Mouse (Mus musculus) splenic B cell, adult 2 months (primary cell): ENCODE results near the gene Xpo5.

Source experiments
- DNase-seq: peaks from one replicate; pipeline ENCODE4 v3.0.0-alpha.2; 2011; ENCODE audit warnings: low read depth, low spot score
- H3K27me3 ChIP-seq: 2 replicates; pipeline ENCODE4 v1.6.1; 2012; ENCODE audit warnings: mild to moderate bottlenecking, low read length, moderate library complexity, mixed read lengths; ENCODE audit not compliant: control insufficient read depth, poor library complexity, insufficient read depth, severe bottlenecking
- H3K36me3 ChIP-seq: 2 replicates; pipeline ENCODE4 v1.6.1; 2012; ENCODE audit warnings: mild to moderate bottlenecking, low read length, moderate library complexity, mixed read lengths; ENCODE audit not compliant: control insufficient read depth, poor library complexity, insufficient read depth, severe bottlenecking

The Xpo5 gene

DNA sequence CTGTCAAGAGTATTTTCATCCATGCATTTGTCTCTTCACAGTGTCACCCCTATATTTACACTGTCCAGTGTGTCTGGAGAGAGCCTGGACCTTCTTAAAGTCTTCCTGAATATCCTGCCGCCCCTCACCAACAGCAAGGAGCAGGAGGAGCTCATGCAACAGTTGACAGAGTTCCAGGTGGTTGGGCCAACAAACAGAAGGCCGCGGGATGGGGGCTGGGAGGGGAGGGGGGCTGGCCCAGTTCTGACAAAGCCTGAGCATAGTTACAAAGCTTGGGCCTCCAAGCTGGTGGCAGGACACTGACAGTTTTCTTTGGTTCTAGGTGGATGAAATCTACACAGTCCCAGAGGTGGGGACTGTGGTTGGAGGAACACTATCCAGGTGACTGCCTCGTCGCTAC lies 36.3 kb upstream of the Xpo5 start:
- Histone ChIP-seq H3K36me3 (peaks cover 11% of the 10 kb centered on the region), H3K27me3 (no peaks in the 10 kb centered on the region)
- no peak for DNase-seq

DNA sequence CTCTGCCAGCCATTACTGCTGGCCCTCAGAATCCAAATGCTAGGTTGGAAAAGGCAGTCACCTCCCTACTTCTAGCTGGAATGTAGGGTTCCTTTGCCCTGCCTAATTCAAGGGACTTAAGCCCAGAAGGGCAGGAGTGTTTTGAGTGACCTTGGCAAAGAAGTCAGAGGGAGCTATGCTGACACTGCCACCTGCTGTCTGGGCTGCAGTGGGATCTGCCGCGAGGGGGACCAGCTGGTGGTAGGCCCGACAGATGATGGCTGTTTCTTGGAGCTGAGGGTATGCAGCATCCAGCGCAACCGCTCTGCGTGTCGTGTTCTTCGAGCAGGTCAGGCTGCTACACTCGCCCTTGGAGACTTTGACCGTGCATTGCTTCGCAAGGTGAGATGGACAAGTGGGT lies 35.6 kb upstream of the Xpo5 start:
- Histone ChIP-seq H3K27me3 (no peaks in the 10 kb centered on the region), H3K36me3 (peaks cover 11% of the 10 kb centered on the region)
- DNase-seq, result no peak

GRCm38 (mm10) chr17:46168318-46168717 lies 34.3 kb upstream of the Xpo5 start:
- DNase-seq, result no peak
- Histone ChIP-seq H3K36me3 (peaks cover 15% of the 10 kb centered on the region), H3K27me3 (no peaks in the 10 kb centered on the region)

DNA sequence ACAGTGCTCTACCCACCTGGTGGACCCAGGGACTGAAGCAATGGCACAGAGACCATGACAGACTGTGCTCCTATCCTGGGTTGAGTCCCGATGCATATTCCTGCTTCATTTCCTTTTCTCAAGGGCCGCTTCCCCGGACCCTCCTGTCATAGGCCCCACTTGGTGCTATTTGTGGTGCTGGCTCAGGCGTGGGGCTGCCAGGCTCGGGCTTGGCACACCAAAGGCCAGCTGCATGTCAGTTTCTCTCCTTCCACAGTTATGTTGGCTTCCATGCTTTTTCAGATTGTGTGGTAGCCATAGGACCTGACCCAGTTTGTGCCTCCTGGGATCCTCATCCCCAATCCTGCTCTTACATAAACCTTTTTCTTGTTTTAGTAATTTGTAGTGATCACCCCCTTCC lies 33.8 kb upstream of the Xpo5 start:
- H3K27me3 ChIP-seq, result no peaks in the 10 kb centered on the region
- DNase-seq, result no peak

GRCm38 (mm10) chr17:46170538-46170937 lies 32.0 kb upstream of the Xpo5 start:
- DNase-seq, result peak; percentile 81
- H3K27me3 ChIP-seq, result no peaks in the 10 kb centered on the region
- H3K36me3 ChIP-seq, result peaks cover 7% of the 10 kb centered on the region

More for the DNA sequence above, 33.8 kb upstream of the Xpo5 start:
- H3K36me3 ChIP-seq, result peaks cover 15% of the 10 kb centered on the region

DNA sequence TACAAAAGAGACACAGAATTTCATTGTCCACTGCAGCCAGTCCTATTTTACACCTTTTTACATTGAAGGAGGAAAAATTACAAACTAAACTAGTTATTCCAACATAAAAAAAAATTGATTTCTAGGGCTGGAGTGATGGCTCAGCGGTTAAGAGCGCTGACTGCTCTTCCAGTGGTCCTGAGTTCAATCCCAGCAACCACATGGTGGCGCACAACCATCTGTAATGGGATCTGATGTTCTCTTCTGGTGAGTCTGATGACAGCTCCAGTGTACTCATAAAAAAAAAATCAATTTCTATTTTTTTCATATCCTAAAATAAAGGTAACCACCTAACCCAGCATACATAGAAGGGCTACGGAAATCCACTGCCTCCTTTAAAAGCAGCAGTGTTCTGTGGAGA lies 20.3 kb upstream of the Xpo5 start:
- DNase-seq, result no peak
- peaks cover 16% of the 10 kb centered on the region; the same call in 1 of the 2 replicates for H3K36me3 ChIP-seq
- no peaks in the 10 kb centered on the region for H3K27me3 ChIP-seq

DNA sequence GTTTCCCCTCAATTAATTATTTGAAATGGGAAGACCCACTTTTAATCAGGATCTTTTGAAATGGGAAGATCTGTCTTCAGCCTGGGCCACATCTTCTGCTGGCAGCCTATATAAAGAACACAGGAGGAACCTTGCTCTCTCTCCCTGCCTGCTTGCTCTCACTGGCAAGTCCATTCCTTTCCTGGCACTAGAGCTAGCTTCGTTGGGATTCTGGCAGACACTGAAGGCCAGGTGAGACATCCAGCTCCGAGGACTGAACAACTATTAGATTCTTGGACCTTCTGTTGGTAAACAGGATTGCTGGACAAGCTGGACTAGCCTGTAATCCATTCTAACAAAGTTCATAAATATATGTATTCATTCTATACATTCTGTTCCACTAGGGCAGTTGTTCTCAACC lies 13.8 kb upstream of the Xpo5 start:
- no peak for DNase-seq
- peaks cover 12% of the 10 kb centered on the region for H3K36me3 ChIP-seq
- no peaks in the 10 kb centered on the region for H3K27me3 ChIP-seq

DNA sequence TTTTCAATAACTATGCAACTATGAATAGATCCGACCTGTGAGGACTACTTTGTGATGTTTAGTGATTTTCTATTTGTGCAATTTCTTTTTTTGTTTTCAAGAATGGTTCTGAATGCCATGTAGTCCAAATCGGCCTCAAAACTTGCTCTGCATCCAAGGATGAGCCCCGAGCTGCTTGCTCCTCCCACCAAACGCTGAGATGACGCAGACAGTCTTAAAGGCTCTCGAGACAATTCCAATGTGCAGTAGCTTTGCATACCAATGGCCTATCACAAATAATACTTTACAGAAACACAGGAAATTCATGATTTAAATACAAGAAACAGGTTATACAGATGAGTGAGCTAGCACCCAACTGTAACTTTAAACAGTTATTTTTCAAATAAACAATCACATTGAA lies 1.4 kb upstream of the Xpo5 start:
- 0 out of 2 replicates have a peak, but pooled peaks cover 2% of the 10 kb centered on the region for H3K36me3 ChIP-seq
- H3K27me3 ChIP-seq, result no peaks in the 10 kb centered on the region
- peak; percentile 9 for DNase-seq

- Histone ChIP-seq H3K36me3 (peaks cover 9% of the 10 kb centered on the region), H3K27me3 (no peaks in the 10 kb centered on the region)
- no peak for DNase-seq
Observed at GRCm38 (mm10) chr17:46203078-46203477, 496 bp downstream of the Xpo5 start.

DNA sequence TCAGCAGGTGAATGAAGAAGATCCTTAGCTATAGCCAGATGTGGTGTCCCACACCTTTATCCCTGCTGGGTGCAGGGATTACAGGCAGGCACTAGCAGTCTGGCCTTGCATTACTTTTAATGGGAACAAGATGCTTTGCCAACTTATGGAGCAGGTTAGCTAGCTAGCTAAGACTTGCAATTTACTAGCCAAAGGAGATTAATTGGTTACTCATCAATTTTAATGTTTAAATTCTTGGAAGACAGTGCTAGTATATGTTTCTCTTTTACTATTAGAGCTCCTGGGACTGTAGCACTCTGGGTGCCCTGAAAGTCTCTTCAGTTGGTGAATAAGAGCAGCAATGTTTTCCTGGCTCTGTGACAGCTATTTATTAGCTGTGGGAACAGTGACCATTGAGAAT lies 4.1 kb downstream of the Xpo5 start:
- DNase-seq, result no peak

DNA sequence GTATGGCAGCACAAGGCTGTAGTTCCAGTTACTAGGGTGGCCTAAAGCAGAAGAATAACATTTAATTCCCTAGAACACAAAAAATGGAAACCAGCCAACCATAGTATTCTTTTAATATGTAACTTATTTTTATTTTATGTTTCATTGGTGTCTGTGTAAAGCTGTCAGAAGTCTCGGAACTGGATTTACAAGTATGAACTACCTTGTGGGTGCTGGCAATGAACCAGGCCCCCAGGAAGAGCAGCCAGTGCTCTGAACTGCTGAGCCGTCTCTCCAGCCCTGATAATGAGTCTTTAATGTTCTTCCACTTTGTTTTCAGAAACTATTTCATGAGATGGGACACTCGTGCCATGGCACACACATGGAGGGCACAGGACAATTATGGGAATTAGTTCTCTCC lies 8.0 kb downstream of the Xpo5 start:
- H3K36me3 ChIP-seq, result peaks cover 18% of the 10 kb centered on the region

More for the DNA sequence above, 4.1 kb downstream of the Xpo5 start:
- Histone ChIP-seq H3K36me3 (peaks cover 16% of the 10 kb centered on the region), H3K27me3 (no peaks in the 10 kb centered on the region)

DNA sequence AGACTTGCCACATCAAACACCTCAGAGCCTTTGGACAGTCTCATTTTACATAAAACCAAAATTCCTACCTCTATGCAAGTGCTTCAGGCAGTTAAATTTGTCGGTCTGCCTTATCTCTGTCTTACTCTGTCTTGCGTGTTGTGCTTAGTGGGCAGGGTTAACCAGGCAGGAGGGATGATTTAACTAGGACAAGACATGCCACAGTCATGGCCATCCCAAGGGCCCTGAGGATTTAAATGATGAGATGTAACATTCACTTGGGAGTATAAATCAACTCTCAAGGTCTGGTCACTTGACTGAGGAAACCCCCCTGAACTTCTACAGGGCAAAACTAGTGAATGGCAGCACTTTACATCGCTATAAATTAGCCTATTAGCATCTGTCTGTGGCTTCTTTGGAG lies 19.0 kb downstream of the Xpo5 start:
- DNase-seq, result no peak
- Histone ChIP-seq H3K27me3 (no peaks in the 10 kb centered on the region), H3K36me3 (peaks cover 12% of the 10 kb centered on the region)

More for the DNA sequence above, 8.0 kb downstream of the Xpo5 start:
- DNase-seq, result no peak
- no peaks in the 10 kb centered on the region for H3K27me3 ChIP-seq

GRCm38 (mm10) chr17:46227576-46227975 lies 25.0 kb downstream of the Xpo5 start:
- Histone ChIP-seq H3K36me3 (peaks cover 15% of the 10 kb centered on the region), H3K27me3 (no peaks in the 10 kb centered on the region)
- DNase-seq, result no peak

DNA sequence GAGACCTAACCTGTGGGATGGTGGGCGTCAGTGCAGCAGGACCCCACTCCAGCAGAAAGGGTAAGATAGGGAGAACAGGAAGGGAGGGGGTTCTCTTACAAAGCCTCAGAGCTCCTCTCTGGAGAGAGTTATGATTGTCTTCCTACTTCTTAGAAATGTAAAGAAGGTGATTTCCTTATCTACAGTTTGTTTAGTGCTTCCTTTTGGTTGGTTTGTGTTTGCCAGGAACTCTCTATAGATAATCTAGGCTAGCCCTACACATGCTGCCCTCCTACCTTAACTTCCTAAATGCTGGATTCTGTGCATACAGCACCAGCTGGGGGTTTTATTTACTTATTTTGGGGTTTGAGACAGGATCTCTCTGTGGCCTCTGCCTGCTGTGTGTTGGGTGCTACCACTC lies 33.5 kb downstream of the Xpo5 start:
- DNase-seq, result no peak
- no peaks in the 10 kb centered on the region for H3K27me3 ChIP-seq
- H3K36me3 ChIP-seq, result peaks cover 13% of the 10 kb centered on the region

- H3K27me3 ChIP-seq, result no peaks in the 10 kb centered on the region
- H3K36me3 ChIP-seq, result peaks cover 15% of the 10 kb centered on the region
- no peak for DNase-seq
Observed at GRCm38 (mm10) chr17:46237079-46237478, 34.5 kb downstream of the Xpo5 start.

DNA sequence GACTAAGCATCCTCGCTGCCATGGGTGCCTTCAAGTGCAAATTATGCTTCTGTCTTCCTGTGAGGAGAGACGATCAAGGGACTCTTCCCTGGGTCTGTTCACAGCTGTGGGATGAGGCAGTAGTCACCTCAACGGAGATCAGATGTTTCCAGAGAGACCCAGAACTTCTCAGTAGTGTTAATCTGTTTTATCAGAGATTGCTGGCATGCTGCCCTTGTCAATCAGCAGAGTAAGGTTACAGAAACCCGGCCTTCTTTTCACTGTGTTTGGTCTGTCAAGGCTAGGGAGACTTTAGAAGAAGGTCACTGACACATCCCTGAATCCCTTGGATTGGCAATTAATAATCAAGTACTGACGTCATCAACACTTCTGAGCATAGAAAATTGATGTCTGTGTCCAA lies 34.9 kb downstream of the Xpo5 start:
- Histone ChIP-seq H3K27me3 (no peaks in the 10 kb centered on the region), H3K36me3 (peaks cover 17% of the 10 kb centered on the region)
- no peak for DNase-seq
